Comparison of ENCODE assay signal across 26 mouse cellular contexts in the genomic region with DNA sequence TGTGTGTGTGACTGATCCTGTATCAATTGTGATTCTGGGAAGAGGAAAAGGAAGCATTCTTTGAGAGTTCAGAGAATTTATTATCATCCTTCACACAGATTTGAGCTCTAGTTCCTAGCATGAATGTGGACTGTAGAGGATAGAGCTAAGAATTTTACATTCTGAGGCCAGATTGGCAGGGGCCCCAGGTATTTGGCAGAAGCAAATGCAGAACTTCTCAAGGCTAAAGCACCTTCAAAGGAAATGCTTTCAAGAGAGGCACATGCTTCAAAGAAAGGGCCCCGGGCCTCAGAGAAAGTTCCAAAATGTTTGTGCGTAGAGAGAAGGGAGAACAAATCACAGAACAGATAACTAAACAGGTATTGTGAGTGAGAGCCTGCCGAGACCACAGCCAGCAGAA.
DNase-seq lines count a peak whose midpoint lies in the region; ATAC-seq lines count a peak whose summit lies in the region.
"Had no signal": no experiment of that assay in that cellular context is flagged by ENCODE, and none has a peak within 500 bp of the region (broad histone marks: within the 10 kb centered on the region; RNA-seq: fewer than 3 reads in every experiment).

No protein-coding gene starts in this region.

- intact Hi-C loops in heart, postnatal 14 days (cut with DNase I) = no loop called here

- no peak overlapping the region for H3K27ac ChIP-seq in heart, embryonic 10.5 days
- no peak overlapping the region for H3K27ac ChIP-seq in hindbrain, embryonic 14.5 days
- H3K27ac ChIP-seq: embryonic facial prominence, embryonic 13.5 days; heart, adult 2 months; hindbrain, postnatal 0 days; midbrain, embryonic 12.5 days; neural tube, embryonic 13.5 days had no signal

- no peaks in the 10 kb centered on the region for H3K36me3 ChIP-seq in heart, embryonic 10.5 days
- no peaks in the 10 kb centered on the region for H3K36me3 ChIP-seq in hindbrain, embryonic 14.5 days (replicated peaks; ENCODE audit: control insufficient read depth, insufficient read depth)
- H3K36me3 ChIP-seq: embryonic facial prominence, embryonic 13.5 days; midbrain, embryonic 12.5 days; neural tube, embryonic 13.5 days had no signal

- WGBS in heart, embryonic 10.5 days = 73% methylated on average over 3 of the region's 3 CpGs
- WGBS in hindbrain, embryonic 14.5 days = 86% methylated on average over 3 of the region's 3 CpGs

- no peak overlapping the region for H3K9ac ChIP-seq in hindbrain, embryonic 14.5 days
- H3K9ac ChIP-seq: embryonic facial prominence, embryonic 13.5 days; forebrain, postnatal 0 days; midbrain, embryonic 12.5 days; neural tube, embryonic 13.5 days had no signal

- no peak overlapping the region for H3K4me3 ChIP-seq in heart, embryonic 10.5 days
- H3K4me3 ChIP-seq in hindbrain, embryonic 14.5 days (replicated peaks; ENCODE audit: low read length) = no peak overlapping the region
- H3K4me3 ChIP-seq: embryonic facial prominence, embryonic 13.5 days; erythroblast, embryonic 14.5 days; heart, adult 2 months; megakaryocyte, embryonic 14.5 days; midbrain, embryonic 12.5 days; myocyte; neural tube, embryonic 13.5 days had no signal

- H3K27me3 ChIP-seq in heart, embryonic 10.5 days (ENCODE audit: insufficient read depth, poor library complexity, severe bottlenecking) = peaks cover 20% of the 10 kb centered on the region; the same call in 1 of the 2 replicates
- no peaks in the 10 kb centered on the region for H3K27me3 ChIP-seq in hindbrain, embryonic 14.5 days (ENCODE audit: control insufficient read depth, insufficient read depth, low read length)
- H3K27me3 ChIP-seq: embryonic facial prominence, embryonic 13.5 days; midbrain, embryonic 12.5 days; neural tube, embryonic 13.5 days had no signal

- peaks cover 9% of the 10 kb centered on the region for H3K4me1 ChIP-seq in heart, embryonic 10.5 days
- H3K4me1 ChIP-seq in hindbrain, embryonic 14.5 days (replicated peaks; ENCODE audit: control insufficient read depth, insufficient read depth, low read length) = no peaks in the 10 kb centered on the region
- H3K4me1 ChIP-seq: megakaryocyte, embryonic 14.5 days; neural tube, embryonic 13.5 days had no signal

- H3K9me3 ChIP-seq in heart, embryonic 10.5 days = no peaks in the 10 kb centered on the region
- H3K9me3 ChIP-seq in hindbrain, embryonic 14.5 days (ENCODE audit: control insufficient read depth, low read length) = no peaks in the 10 kb centered on the region
- H3K9me3 ChIP-seq: embryonic facial prominence, embryonic 13.5 days; megakaryocyte, embryonic 14.5 days; midbrain, embryonic 12.5 days; neural tube, embryonic 13.5 days had no signal

- peak; percentile 32 to 49 for DNase-seq in cerebellum, postnatal 10 days
- DNase-seq in cerebellum, adult 9-11 months = no peak
- DNase-seq in heart, embryonic 10.5 days (ENCODE audit: low spot score) = peak; percentile 43
- DNase-seq in heart, postnatal 14 days = no peak
- peak; percentile 46 for DNase-seq in adrenal gland, postnatal 10 days
- no peak for DNase-seq in hindbrain, embryonic 14.5 days (ENCODE audit: low spot score)
- DNase-seq in kidney, adult 11 months = no peak
- DNase-seq: cerebellum, adult 8-10 months; embryo, embryonic 11 days; forebrain, postnatal 0 days; gastrocnemius, postnatal 25 days; heart, adult 2 months; kidney, postnatal 14 days; liver; lung, postnatal 4 days; thymus, adult 2 months; thymus, postnatal 36 days had no signal

- ATAC-seq in hindbrain, embryonic 14.5 days (ENCODE audit: low FRiP score) = no peak
- ATAC-seq: forebrain, postnatal 0 days; hindbrain, postnatal 0 days; intestine, postnatal 0 days; lung, postnatal 0 days had no signal

- no peak overlapping the region for H3K4me2 ChIP-seq in hindbrain, embryonic 14.5 days (replicated peaks)
- H3K4me2 ChIP-seq: embryonic facial prominence, embryonic 13.5 days; midbrain, embryonic 12.5 days; neural tube, embryonic 13.5 days had no signal

Comparison
In these comparisons a context has a peak if more than half of its experiments do, and no peak if none do; other contexts are left out.
1. DNase-seq: peak in cerebellum, postnatal 10 days (2 of 2), heart, embryonic 10.5 days (single experiment) and adrenal gland, postnatal 10 days (single experiment); none in cerebellum, adult 9-11 months (single experiment), heart, postnatal 14 days (0 of 2), hindbrain, embryonic 14.5 days (single experiment) and kidney, adult 11 months (single experiment).